Mouse (Mus musculus) testis, adult 2 months (tissue): Measurements from ENCODE around the gene Aldh3b3.

Experiments
- CTCF ChIP-seq: fragments of 200-500 bp; IDR thresholded peaks from 2 replicates; pipeline ENCODE4 v1.5.1; 2012; ENCODE audit warnings: low read depth, mild to moderate bottlenecking, inconsistent platforms, low read length, moderate library complexity; ENCODE audit not compliant: control insufficient read depth, insufficient read depth, insufficient replicate concordance
- POLR2A ChIP-seq: fragments of 200-500 bp; IDR thresholded peaks from 2 replicates; pipeline ENCODE4 v1.6.1; 2012; ENCODE audit warnings: low read depth, mild to moderate bottlenecking, inconsistent platforms, low read length, moderate library complexity; ENCODE audit not compliant: control insufficient read depth

- TF ChIP-seq CTCF (no peak), POLR2A (peak; percentile 34; the same call in 1 of the 2 replicates)
Measured at GRCm38 (mm10) chr19:3926279-3926678, 32.2 kb upstream of the Aldh3b3 start.
